Mouse (Mus musculus) bone marrow macrophage, adult 2 months (primary cell): Measurements from ENCODE around the gene Hddc3. TPM values are rescaled to one million over a fixed set of nuclear protein-coding genes. Genes with fewer than 3 reads are reported as not detected.

Source experiments
- H3K27ac ChIP-seq: 2 replicates; pipeline ENCODE4 v1.5.1; 2012; ENCODE audit warnings: low read depth, low read length; ENCODE audit not compliant: insufficient read depth
- H3K4me1 ChIP-seq: 2 replicates; pipeline ENCODE4 v1.6.1; 2012; ENCODE audit warnings: low read length; ENCODE audit not compliant: control insufficient read depth, insufficient read depth
- H3K4me3 ChIP-seq: 2 replicates; pipeline ENCODE4 v1.5.1; 2012; ENCODE audit warnings: mild to moderate bottlenecking, low read length, moderate library complexity; ENCODE audit not compliant: insufficient read depth
- CTCF ChIP-seq: IDR thresholded peaks from 2 replicates; pipeline ENCODE4 v1.5.1; 2012; ENCODE audit warnings: low read depth, mild to moderate bottlenecking, low read length, moderate library complexity
- POLR2A ChIP-seq: IDR thresholded peaks from 2 replicates; pipeline ENCODE4 v1.6.1; 2012; ENCODE audit warnings: mild to moderate bottlenecking, low read depth, low read length, borderline replicate concordance
- polyA plus RNA-seq: library from polyadenylated mRNA; stranded (reverse); fragments of >200 nt; gene quantifications from 2 replicates; pipeline ENCODE4 v1.2.4, GENCODE M21; 2012; ENCODE audit not compliant: missing spikeins, insufficient read depth, insufficient read length

Gene Hddc3
- polyA plus RNA-seq, 1 experiment, result 7.5 TPM

DNA sequence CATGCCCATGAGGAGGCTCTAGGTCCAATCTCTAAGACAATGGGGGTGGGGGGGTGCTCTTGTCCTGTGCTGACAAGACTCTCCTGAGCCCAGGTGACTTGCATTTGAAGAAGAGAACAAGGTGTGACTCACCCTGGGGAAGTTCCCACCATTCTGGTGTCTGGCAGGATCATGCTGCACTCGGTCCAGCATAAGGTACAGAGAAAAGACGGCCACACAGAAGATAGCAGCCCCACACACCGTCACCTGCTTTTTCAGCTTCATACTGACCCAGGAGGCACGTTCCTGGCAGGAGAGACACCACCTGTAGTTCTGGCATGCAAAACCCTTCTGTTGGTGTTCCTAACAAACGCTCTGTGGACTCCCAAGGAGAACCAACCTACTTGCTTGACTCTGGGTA is 26.6 kb downstream of the Hddc3 start:
- Histone ChIP-seq H3K4me1 (peaks cover 22% of the 10 kb centered on the region), H3K27ac (peak overlapping the region; percentile 85), H3K4me3 (peak overlapping the region; percentile 78)
- TF ChIP-seq CTCF (no peak), POLR2A (no peak)

DNA sequence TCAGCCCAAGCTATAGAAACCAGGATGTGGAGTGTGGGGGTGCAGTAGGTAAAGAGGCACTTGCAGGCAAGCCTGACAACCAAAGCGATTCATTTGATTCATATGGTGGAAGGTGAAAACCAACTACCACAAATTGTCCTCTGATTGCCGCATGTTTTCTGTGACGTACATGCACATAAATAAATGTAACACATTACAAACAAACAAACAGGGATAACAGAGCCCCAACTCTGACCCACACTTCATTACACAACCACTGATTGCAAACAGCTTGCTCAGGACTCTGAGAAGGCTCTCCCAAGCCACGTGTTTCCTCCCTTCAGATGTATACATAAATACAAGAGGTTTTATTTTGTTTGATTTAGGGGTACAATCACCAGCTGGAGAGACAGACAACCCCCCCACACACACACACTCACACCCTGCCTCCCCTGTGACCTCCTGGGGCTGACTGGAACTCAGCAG is 27.1 kb downstream of the Hddc3 start:
- H3K4me1 ChIP-seq, result peaks cover 27% of the 10 kb centered on the region
- H3K27ac ChIP-seq, result peak overlapping the region; percentile 85

GRCm38 (mm10) chr7:80370649-80371040 is 27.7 kb downstream of the Hddc3 start:
- Histone ChIP-seq H3K4me1 (peaks cover 34% of the 10 kb centered on the region), H3K27ac (peak overlapping the region; percentile 85), H3K4me3 (peak overlapping the region; percentile 78)
- TF ChIP-seq CTCF (no peak), POLR2A (no peak)

More for the DNA sequence above, 27.1 kb downstream of the Hddc3 start:
- peak overlapping the region; percentile 78 for H3K4me3 ChIP-seq
- TF ChIP-seq CTCF, result no peak
- no peak for TF ChIP-seq POLR2A

DNA sequence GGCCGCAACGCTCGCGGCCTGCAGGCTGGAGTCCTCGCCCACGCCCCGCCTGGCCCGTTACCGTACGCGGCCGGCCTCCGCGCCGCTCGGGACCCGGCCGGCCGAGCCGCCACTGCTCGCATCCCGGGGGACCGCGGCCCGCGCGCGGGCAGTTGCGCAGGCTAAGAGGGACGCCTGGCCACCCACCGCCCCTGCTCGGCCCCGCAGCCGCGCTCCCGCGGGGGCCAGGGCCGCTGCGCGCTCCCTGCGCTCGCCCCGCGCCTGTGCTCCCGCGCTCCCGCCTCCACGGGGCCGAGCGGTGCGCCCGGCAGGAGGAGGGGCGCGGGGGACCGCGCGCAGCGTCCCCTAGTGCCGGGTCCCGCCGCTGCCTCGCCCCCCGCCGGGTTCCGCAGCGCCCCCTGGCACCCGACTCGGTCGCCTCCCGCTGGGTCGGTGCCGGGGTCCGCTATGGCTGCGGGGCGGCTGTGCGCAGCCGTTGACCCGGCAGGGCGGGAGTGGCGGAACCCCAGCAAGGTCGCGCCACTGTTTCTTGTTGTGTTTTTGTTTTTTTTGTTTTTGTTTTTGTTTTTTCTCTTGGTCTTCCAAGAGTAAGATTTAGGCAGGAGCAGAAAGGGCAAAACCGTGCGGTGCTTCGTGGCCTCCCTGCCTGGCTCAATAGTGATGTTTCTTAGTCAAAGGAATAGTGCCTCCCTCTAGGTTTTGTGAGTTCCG is 28.3 kb downstream of the Hddc3 start, which contains the start of gene Man2a2:
Gene Man2a2 (minus strand): TSS at position 335 of the 711 bp plus-strand sequence.
- Histone ChIP-seq H3K4me1 (peaks cover 39% of the 10 kb centered on the region), H3K4me3 (peak within 1 kb of the TSS; percentile 78), H3K27ac (peak within 1 kb of the TSS; percentile 85)
- peak; percentile 54 for TF ChIP-seq CTCF
- no peak for TF ChIP-seq POLR2A

DNA sequence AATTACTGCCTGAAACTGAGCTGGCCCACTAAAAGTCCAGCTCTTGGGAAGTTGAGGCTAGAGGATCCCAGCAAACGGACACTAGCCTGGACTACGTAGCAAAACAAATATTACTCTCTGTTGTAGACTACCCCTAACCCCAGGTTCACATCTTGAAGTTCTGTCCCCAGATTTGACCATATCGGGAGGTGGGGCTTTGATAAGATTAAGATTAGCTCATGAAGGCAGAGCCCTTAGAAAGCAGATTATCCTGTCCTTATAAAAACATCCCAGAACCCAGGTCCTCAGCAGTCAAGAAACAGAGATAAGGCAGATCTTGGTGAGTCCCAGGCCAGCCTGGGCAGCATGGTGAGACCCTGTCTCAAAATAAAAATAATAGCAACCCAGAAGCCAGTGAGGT is 29.3 kb downstream of the Hddc3 start:
- H3K4me3 ChIP-seq, result no peak overlapping the region
- TF ChIP-seq POLR2A, result no peak
- peaks cover 43% of the 10 kb centered on the region for H3K4me1 ChIP-seq
- H3K27ac ChIP-seq, result no peak overlapping the region

- H3K4me1 ChIP-seq, result peaks cover 43% of the 10 kb centered on the region
Measured at GRCm38 (mm10) chr7:80372667-80373066, 29.8 kb downstream of the Hddc3 start.

GRCm38 (mm10) chr7:80373352-80373751 is 30.4 kb downstream of the Hddc3 start:
- TF ChIP-seq POLR2A (no peak), CTCF (no peak)
- peaks cover 37% of the 10 kb centered on the region for H3K4me1 ChIP-seq
- H3K27ac ChIP-seq, result no peak overlapping the region
- H3K4me3 ChIP-seq, result no peak overlapping the region

More at GRCm38 (mm10) chr7:80372667-80373066, 29.8 kb downstream of the Hddc3 start:
- H3K4me3 ChIP-seq, result no peak overlapping the region
- TF ChIP-seq CTCF (no peak), POLR2A (no peak)
- H3K27ac ChIP-seq, result no peak overlapping the region

DNA sequence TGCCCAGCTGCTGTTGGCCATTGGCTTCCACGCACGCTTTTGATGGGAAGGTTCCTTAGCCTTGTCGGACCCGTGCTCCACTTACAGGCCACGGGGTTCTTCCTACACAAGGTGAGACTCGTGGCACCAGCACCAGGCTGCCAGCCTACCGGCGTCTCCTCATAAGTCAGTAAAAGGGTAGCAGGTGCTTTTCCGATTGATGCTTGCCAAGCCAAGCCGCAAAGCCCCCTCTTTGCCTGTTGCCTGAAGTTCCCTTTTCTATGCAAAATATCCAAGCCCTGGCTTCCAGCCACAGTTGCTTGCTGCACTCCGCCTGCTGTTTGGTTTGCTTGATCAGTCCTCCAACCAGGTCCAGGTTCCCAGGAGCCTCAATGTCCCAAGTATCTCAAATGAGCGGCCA is 30.9 kb downstream of the Hddc3 start:
- Histone ChIP-seq H3K4me1 (peaks cover 34% of the 10 kb centered on the region), H3K4me3 (no peak overlapping the region)

GRCm38 (mm10) chr7:80374280-80374679 is 31.4 kb downstream of the Hddc3 start:
- Histone ChIP-seq H3K27ac (no peak overlapping the region), H3K4me1 (peaks cover 33% of the 10 kb centered on the region), H3K4me3 (no peak overlapping the region)
- TF ChIP-seq POLR2A (no peak), CTCF (no peak)

More for the DNA sequence above, 30.9 kb downstream of the Hddc3 start:
- TF ChIP-seq POLR2A (no peak), CTCF (no peak)
- H3K27ac ChIP-seq, result no peak overlapping the region

DNA sequence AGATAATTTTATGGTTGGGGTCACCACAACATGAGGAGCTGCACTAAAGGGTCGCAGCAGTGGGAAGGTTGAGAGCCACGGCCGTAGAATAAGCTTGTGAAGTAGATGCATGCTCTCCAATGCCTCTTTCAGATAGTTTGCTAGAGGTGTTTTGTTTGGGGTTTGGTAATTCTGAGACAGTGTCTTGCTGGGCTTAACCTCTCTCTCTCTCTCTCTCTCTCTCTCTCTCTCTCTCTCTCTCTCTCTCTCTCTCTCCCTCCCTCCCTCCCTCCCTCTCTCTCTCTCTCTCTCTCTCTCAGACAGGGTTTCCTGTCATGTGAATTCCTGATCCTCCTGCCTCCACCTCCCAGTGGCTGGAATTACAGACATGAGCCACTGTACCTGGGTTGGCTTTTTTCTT is 31.8 kb downstream of the Hddc3 start:
- Histone ChIP-seq H3K4me3 (no peak overlapping the region), H3K4me1 (peaks cover 30% of the 10 kb centered on the region), H3K27ac (no peak overlapping the region)
- TF ChIP-seq CTCF (no peak), POLR2A (no peak)
